Mouse (Mus musculus) neutrophil, adult 65 days (primary cell): ENCODE measurements around the gene Col11a1. TPM values are rescaled to one million over a fixed set of nuclear protein-coding genes. Genes with fewer than 3 reads are reported as not detected.

Experiments
- total RNA-seq: library from RNA; stranded (reverse); gene quantifications from 2 replicates; pipeline ENCODE4 v1.2.4, GENCODE M21; 2023

Gene Col11a1
- 2.1 and 2.8 TPM in 2 replicates for total RNA-seq

GRCm38 (mm10) chr3:114029971-114030635 is at the start of gene Col11a1:
TSS of gene Col11a1 (plus strand) at chr3:114030540.

